Mouse (Mus musculus): ENCODE measurements around the gene Mylpf. TPM values are rescaled to one million over a fixed set of nuclear protein-coding genes. Genes with fewer than 3 reads are reported as not detected.
"Not testable (repeated sequence)": the region's sequence is repeated elsewhere in the genome, so short reads cannot be mapped to it uniquely, and the experiment has no call there.

Gene Mylpf
- 5.0 and 6.0 TPM in 2 replicates for total RNA-seq (2015)
- 2.3 and 3.3 TPM in 2 replicates for total RNA-seq (2017)

GRCm38 (mm10) chr7:127208553-127209438 is at the start of gene Mylpf:
Mylpf (plus strand) TSS chr7:127208890.
- peak; percentile 77 for ATAC-seq (ENCODE audit: poor library complexity, severe bottlenecking)

GRCm38 (mm10) chr7:127162546-127162945 is 46.1 kb upstream of the Mylpf start:
- peak; percentile 36; the same call in 1 of the 2 replicates for ATAC-seq (ENCODE audit: poor library complexity, severe bottlenecking)

GRCm38 (mm10) chr7:127164002-127164401 is 44.7 kb upstream of the Mylpf start:
- peak; percentile 27; the same call in 1 of the 2 replicates for ATAC-seq (ENCODE audit: poor library complexity, severe bottlenecking)

DNA sequence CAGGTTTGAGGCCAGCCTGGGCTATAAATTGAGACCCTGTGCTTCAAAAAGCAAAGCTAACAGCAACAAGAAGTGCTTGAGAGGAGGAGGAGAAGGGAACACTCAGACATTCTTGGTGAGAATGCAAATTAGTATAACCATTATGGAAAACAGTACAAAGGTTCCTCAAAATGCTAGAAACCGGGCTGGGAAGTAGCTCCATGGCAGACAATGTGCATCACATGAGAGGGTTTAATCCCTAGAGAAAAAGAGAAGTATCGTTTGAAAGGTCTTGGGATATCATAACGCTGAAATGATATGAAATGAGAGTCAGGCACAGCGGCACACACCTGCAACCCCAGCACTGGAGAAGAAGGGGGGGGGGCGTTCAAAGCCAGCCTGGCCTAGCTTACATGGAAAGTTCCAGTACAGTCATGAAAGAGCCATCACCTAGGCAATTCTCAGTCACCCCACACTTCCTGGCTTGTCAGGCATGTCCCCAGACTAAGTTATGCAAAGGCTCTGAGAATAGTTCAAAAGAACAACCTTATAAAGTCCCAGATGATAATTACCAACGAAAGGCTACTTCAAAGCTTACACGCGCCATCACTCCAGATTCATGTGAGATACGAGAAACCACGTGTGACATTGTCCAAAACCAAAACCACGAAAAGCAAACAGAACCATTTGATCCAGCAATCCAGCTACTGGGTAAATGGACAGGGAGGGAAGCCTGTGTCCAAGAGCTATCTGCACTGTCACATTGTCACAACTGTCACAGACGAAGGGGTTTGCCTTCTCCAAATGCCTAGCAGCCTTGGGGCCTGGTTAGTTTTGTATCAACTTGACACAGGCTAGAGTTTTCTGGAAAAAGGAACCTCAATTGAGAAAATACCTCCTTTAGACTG is 42.8 kb upstream of the Mylpf start:
- peak; percentile 44 for ATAC-seq (ENCODE audit: poor library complexity, severe bottlenecking)

DNA sequence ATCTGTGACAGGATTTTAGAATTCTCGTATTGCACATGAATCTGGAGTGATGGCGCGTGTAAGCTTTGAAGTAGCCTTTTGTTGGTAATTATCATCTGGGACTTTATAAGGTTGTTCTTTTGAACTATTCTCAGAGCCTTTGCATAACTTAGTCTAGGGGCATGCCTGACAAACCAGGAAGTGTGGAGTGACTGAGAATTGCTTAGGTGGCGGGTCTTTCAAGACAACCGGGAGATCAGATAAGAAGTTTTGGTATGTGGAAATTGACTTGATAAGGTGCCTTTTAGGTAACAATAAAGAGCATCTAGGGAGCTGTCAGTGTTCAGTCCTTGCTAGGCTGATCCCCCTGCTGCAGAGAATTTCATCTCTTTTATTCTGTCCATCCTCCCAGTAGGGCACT is 42.2 kb upstream of the Mylpf start:
- ATAC-seq (ENCODE audit: poor library complexity, severe bottlenecking) = peak; percentile 47; the same call in 1 of the 2 replicates

DNA sequence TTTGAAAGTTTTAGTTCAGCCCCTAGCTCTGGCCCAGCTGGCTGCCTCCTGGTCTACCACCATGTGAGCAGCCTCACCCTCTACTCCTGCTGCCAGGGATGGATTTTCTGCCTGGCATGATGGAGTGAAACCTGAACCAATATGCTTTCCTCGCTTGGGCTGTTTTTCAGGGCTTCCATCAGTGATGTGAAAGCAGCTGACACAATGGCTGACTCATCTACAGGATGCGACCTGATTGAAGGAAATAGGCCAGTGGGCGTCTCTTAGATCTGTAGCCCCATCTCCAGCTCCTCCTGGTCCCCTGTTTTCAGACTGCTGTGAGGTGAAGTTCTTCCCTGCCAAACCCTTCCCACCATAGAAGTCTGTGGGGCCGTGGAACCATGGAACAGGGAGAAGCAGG is 31.8 kb upstream of the Mylpf start:
- ATAC-seq (ENCODE audit: poor library complexity, severe bottlenecking) = no peak

DNA sequence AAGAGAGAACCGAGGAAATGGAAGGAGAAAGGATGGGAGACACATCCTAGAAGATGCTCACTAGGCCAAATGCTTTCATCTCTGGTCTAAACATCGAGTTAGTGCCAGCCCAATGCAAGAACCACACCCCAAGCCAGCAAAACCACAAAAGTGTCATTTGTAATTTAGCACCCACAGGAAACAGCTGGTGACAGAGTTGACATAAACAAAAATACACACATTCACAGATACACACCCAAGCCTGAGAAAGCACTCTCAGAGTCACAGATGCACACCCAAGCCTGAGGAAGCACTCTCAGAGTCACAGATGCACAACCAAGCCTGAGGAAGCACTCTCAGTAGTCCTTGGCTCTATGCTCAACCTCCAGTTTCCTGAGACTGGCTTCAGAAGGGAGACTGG is 27.9 kb upstream of the Mylpf start:
- ATAC-seq (ENCODE audit: poor library complexity, severe bottlenecking) = peak; percentile 52

- ATAC-seq (ENCODE audit: poor library complexity, severe bottlenecking) = not testable (repeated sequence)
Observed at GRCm38 (mm10) chr7:127181724-127182123, 27.0 kb upstream of the Mylpf start.

DNA sequence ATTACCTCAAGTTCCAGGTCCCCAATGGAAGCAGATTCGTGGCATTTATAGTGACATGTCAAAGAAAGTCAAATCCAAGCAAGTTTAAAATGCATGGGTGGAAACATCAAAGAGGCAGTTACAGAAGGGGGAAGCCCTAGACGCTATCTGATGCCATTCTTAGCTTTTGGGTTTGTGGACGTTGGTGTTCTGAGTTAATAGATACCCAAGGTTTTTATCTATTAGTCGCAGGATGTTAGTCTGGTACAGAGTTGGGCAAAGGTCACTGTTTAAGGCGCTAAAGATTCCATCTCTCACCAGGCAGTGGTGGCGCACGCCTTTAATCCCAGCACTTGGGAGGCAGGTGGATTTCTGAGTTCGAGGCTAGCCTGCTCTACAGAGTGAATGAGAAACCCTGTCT is 25.3 kb upstream of the Mylpf start:
- ATAC-seq (ENCODE audit: poor library complexity, severe bottlenecking) = no peak

- ATAC-seq (ENCODE audit: poor library complexity, severe bottlenecking) = peak; percentile 63
Observed at GRCm38 (mm10) chr7:127183828-127184227, 24.9 kb upstream of the Mylpf start.

DNA sequence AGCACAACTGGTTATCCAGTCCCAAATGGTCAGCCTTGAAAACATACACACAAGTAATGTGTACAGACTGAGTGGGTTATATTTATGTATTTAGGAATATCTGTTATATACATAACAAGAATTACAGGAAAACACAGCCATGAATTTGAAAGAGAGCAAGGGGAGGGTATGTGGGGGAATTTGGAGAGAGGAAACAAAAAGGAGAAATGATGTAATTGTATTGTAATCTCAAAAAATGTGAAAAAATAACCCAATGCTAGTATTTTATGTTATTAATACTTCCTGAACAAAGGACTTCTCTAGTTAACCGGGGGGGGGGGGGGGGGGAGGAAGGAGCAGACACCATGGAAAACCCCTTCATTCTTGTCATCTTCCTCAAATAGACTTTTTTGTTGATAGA is 24.0 kb upstream of the Mylpf start:
- ATAC-seq (ENCODE audit: poor library complexity, severe bottlenecking) = no peak

DNA sequence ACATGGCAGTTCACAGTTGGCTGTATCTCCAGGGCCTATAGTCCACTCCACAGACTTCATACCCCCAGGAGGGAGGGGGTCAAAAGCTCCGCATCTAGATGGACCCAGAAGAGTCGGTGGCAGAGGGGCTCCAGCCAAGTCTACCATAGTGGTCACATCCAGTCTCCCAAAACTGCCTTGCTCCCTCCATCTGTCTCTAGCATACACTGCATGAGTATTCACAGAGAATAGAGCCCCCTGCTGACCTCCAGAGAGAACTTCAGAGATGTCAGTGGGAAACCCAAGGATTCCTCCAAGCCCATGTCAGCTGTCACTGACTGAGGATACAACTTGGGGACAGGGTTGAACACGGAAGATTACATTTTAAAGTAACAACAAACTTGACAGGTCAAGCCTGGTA is 23.1 kb upstream of the Mylpf start:
- peak; percentile 54 for ATAC-seq (ENCODE audit: poor library complexity, severe bottlenecking)

DNA sequence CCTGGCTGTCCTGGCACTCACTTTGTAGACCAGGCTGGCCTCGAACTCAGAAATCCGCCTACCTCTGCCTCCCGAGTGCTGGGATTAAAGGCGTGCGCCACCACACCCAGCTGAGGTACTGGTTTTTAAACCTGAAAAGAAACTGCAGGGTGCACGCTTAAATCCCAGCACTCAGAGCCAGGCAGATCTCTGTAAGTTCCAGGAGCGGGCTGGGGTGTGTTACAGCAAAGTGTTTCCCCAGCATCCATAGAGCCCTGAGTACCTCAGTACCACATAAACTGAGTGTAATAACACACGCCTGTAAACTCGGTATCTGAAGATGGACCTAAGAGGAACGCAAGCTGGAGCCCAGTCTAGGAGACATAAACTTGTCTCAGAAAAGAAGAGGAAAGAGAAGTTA is 21.3 kb upstream of the Mylpf start:
- ATAC-seq (ENCODE audit: poor library complexity, severe bottlenecking) = no peak

- ATAC-seq (ENCODE audit: poor library complexity, severe bottlenecking) = no peak
Observed at GRCm38 (mm10) chr7:127188305-127189276, 20.1 kb upstream of the Mylpf start.

- ATAC-seq (ENCODE audit: poor library complexity, severe bottlenecking) = no peak
Observed at GRCm38 (mm10) chr7:127190672-127191071, 18.0 kb upstream of the Mylpf start.

- ATAC-seq (ENCODE audit: poor library complexity, severe bottlenecking) = no peak
Observed at GRCm38 (mm10) chr7:127192989-127193388, 15.7 kb upstream of the Mylpf start.

GRCm38 (mm10) chr7:127194011-127194632 is 14.6 kb upstream of the Mylpf start:
- ATAC-seq (ENCODE audit: poor library complexity, severe bottlenecking) = no peak

GRCm38 (mm10) chr7:127194633-127195029 is 14.1 kb upstream of the Mylpf start:
- ATAC-seq (ENCODE audit: poor library complexity, severe bottlenecking) = no peak

DNA sequence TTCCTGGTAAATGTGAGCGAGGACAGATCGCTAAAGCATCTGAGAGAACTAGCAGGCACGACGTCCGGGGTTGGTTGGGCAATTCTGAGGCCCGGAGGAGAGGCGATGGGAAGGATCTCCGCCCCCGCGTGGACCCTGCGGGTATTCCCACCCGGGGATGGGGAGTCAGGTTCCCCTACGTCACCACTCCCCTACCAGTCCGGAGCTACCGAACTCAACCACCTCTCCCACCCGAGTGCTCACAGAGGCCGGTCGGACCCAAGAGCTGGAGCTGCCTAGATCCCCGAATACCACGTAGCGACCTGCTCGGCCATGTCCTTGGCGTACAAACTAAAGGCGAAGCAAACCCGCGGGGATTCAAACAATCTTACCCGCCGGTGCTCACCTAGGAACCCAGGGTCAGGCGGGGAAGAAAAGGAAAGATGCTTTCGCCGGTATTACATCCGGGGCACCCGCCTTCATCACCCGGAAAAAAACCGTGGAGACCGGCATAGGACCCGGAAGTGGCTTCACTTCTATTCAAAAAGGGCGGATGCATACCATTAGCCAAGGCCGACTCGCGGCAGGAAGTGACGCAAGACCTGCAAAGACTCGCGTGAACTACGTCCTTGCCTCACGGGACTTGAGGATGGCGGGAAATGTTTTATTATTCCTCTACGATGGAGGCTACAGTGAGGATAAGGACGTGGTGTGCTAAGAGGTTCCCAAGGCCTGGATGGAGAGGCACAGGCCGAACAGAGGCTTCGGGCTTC is 13.0 kb upstream of the Mylpf start, which contains the start of gene Cd2bp2:
Gene Cd2bp2 (minus strand): TSS at position 507 of the 752 bp plus-strand sequence.
- ATAC-seq (ENCODE audit: poor library complexity, severe bottlenecking) = peak; percentile 92

Measured in megakaryocyte, adult 5-6 weeks (primary cell).